In genomic region chr1:106815265-106815664, GRCm38 (mm10) we compare ENCODE assay signal across 20 mouse cellular contexts. TPM values are rescaled to one million over a fixed set of nuclear protein-coding genes. Genes with fewer than 3 reads are reported as not detected.
DNase-seq lines count a peak whose midpoint lies in the region; ATAC-seq and TF ChIP-seq lines count a peak whose summit lies in the region.
"Had no signal": no experiment of that assay in that cellular context is flagged by ENCODE, and none has a peak within 500 bp of the region (broad histone marks: within the 10 kb centered on the region; RNA-seq: fewer than 3 reads in every experiment).

No protein-coding gene starts in this region.

- TF ChIP-seq POLR2A in CH12.LX (IDR thresholded peaks at IDR 0.05; ENCODE audit: low read depth, low read length), result no peak

- H3K4me3 ChIP-seq in CH12.LX (replicated peaks in 1 of 3; ENCODE audit: low read depth in 2 of 3, low read length in 2 of 3, poor library complexity in 1 of 3), result no peak overlapping the region
- H3K4me3 ChIP-seq: embryonic facial prominence, embryonic 12.5 days; forebrain, embryonic 15.5 days; heart, embryonic 13.5 days; hindbrain, embryonic 13.5 days had no signal

- DNase-seq in CH12.LX (ENCODE audit: extremely low read depth) (peak; percentile 14), MEL-GATA-1-ER (ENCODE audit: extremely low read depth, low read depth) (peak; percentile 79)
- peak; percentile 23 to 24 for DNase-seq in monocyte, adult 2 months (ENCODE audit: low read depth in 1 of 2, low spot score in 2 of 2)
- DNase-seq in thymus, adult 18-20 months, result no peak
- no peak for DNase-seq in gastrocnemius, postnatal 25 days
- no peak for DNase-seq in lung, postnatal 25 days (ENCODE audit: low spot score)
- no peak for DNase-seq in kidney, adult 11 months
- DNase-seq: adrenal gland, postnatal 14 days; cerebellum, adult 18-20 months; cerebellum, postnatal 10 days; gastrocnemius, postnatal 10 days; heart, postnatal 4 days had no signal

- TF ChIP-seq CTCF in CH12.LX (conservative IDR thresholded peaks at IDR 0.05 in 1 of 2, IDR thresholded peaks at IDR 0.05 in 1 of 2; ENCODE audit: low read depth in 2 of 2, low read length in 2 of 2), result no peak

- dilution Hi-C loops in CH12.LX (cut with MboI; ENCODE audit: extremely low pct_ligation_motif_present, extremely low pct_unique_long_range_greater_than_20kb, low sequenced_read_pairs), result no loop called here

- peak overlapping the region; percentile 29 for H3K4me2 ChIP-seq in CH12.LX (ENCODE audit: insufficient read depth, low read depth, poor library complexity, severe bottlenecking)
- H3K4me2 ChIP-seq: embryonic facial prominence, embryonic 12.5 days; forebrain, embryonic 15.5 days; heart, embryonic 13.5 days; hindbrain, embryonic 13.5 days had no signal

- no peak overlapping the region for H3K27ac ChIP-seq in CH12.LX (ENCODE audit: insufficient read depth, low read depth)
- H3K27ac ChIP-seq: embryonic facial prominence, embryonic 12.5 days; forebrain, embryonic 15.5 days; heart, embryonic 13.5 days; hindbrain, embryonic 13.5 days; hindbrain, postnatal 0 days had no signal

- no peak for TF ChIP-seq EP300 in CH12.LX (IDR thresholded peaks at IDR 0.05; ENCODE audit: low read length)

- in situ Hi-C loops in CH12.LX (cut with MboI; ENCODE audit: low pct_ligation_motif_present, low pct_unique_long_range_greater_than_20kb, low sequenced_read_pairs), result loop anchor here (10.0 kb wide), 1 partner anchor 70 kb away; no protein-coding TSS in a partner anchor

- H3K9me3 ChIP-seq in CH12.LX (replicated peaks; ENCODE audit: low read length), result no peaks in the 10 kb centered on the region
- H3K9me3 ChIP-seq: embryonic facial prominence, embryonic 12.5 days; forebrain, embryonic 15.5 days; heart, embryonic 13.5 days; hindbrain, embryonic 13.5 days had no signal

- peak; percentile 76 to 90 for ATAC-seq in hematopoietic stem cell, adult 5-6 weeks (replicated peaks in 1 of 2; ENCODE audit: insufficient read depth in 1 of 2, low FRiP score in 2 of 2, low TSS enrichment in 1 of 2, low read depth in 1 of 2, poor library complexity in 2 of 2, severe bottlenecking in 2 of 2)
- ATAC-seq: forebrain, embryonic 15.5 days; hindbrain, postnatal 0 days had no signal

- no peak for TF ChIP-seq RAD21 in CH12.LX (IDR thresholded peaks at IDR 0.05; ENCODE audit: low read depth, low read length)

- H3K36me3 ChIP-seq in CH12.LX (replicated peaks in 1 of 2; ENCODE audit: control insufficient read depth in 1 of 2, insufficient read depth in 1 of 2, low read length in 1 of 2), result no peaks in the 10 kb centered on the region
- H3K36me3 ChIP-seq: embryonic facial prominence, embryonic 12.5 days; forebrain, embryonic 15.5 days; heart, embryonic 13.5 days; hindbrain, embryonic 13.5 days had no signal

- H3K9ac ChIP-seq in CH12.LX (ENCODE audit: insufficient read depth, low read depth), result no peak overlapping the region
- H3K9ac ChIP-seq: embryonic facial prominence, embryonic 12.5 days; forebrain, embryonic 15.5 days; heart, embryonic 13.5 days; hindbrain, embryonic 13.5 days had no signal

- peaks cover 0 to 4% of the 10 kb centered on the region in 2 experiments; a peak in 1 of 4 replicates for H3K4me1 ChIP-seq in CH12.LX (ENCODE audit: control insufficient read depth in 1 of 2, insufficient read depth in 2 of 2)
- H3K4me1 ChIP-seq: embryonic facial prominence, embryonic 12.5 days; forebrain, embryonic 15.5 days; heart, embryonic 13.5 days; hindbrain, embryonic 13.5 days had no signal

- H3K27me3 ChIP-seq in CH12.LX (replicated peaks), result no peaks in the 10 kb centered on the region
- H3K27me3 ChIP-seq: embryonic facial prominence, embryonic 12.5 days; forebrain, embryonic 15.5 days; heart, embryonic 13.5 days; hindbrain, embryonic 13.5 days had no signal

- no peaks in the 10 kb centered on the region for H3K79me2 ChIP-seq in CH12.LX (replicated peaks; ENCODE audit: control insufficient read depth, extremely low read depth, insufficient read depth, poor library complexity, severe bottlenecking)

TF ChIP-seq in CH12.LX, 34 proteins besides CTCF, POLR2A, EP300 and RAD21:
- TF ChIP-seq IRF4 (IDR thresholded peaks at IDR 0.05; ENCODE audit: low read depth, low read length) (no peak), ETS1 (conservative IDR thresholded peaks at IDR 0.05; ENCODE audit: low read depth, low read length) (no peak), USF1 (IDR thresholded peaks at IDR 0.05; ENCODE audit: low read depth, low read length) (no peak), POLR2AphosphoS2 (IDR thresholded peaks at IDR 0.05; ENCODE audit: low read depth, low read length) (no peak), KAT2A (IDR thresholded peaks at IDR 0.05; ENCODE audit: insufficient replicate concordance, low read length) (no peak)

RNA-seq across cellular contexts. Expression of gene Vps4b, which starts 18.7 kb away (rescaled TPM):
- total RNA-seq in CH12.LX (2012; rRNA removed) (42.0 and 48.5 TPM in 2 replicates), CH12.LX (2014; rRNA removed) (51.4 and 56.3 TPM in 2 replicates)
- polyA plus RNA-seq in CH12.LX (2012; ENCODE audit: insufficient read length, low read depth), result 92.0 and 101 TPM in 2 replicates
- total RNA-seq in hematopoietic stem cell, adult 5-6 weeks (2017), result 126 and 147 TPM in 2 replicates
- 10 to 100 TPM; 16.7 to 20.1 TPM for total RNA-seq in gastrocnemius, postnatal 25 days (2021)

RNA-seq across cellular contexts. Expression of gene Serpinb5, which starts 45.7 kb away (rescaled TPM):
- total RNA-seq in CH12.LX (2012; rRNA removed) (not detected in 2 replicates), CH12.LX (2014; rRNA removed) (not detected in 2 replicates)
- polyA plus RNA-seq in CH12.LX (2012; ENCODE audit: insufficient read length, low read depth), result not detected in 2 replicates
- not detected in 2 replicates for total RNA-seq in hematopoietic stem cell, adult 5-6 weeks (2017)
- total RNA-seq in gastrocnemius, postnatal 25 days (2021), result not detected
- total RNA-seq: adrenal gland, postnatal 14 days; gastrocnemius, postnatal 10 days; heart, postnatal 4 days had no signal
- polyA plus RNA-seq: forebrain, embryonic 11.5 days; forebrain, embryonic 15.5 days; heart, embryonic 13.5 days; heart, postnatal 0 days; hindbrain, embryonic 13.5 days had no signal

RNA-seq across cellular contexts. Expression of gene Kdsr, which starts 55.7 kb away (rescaled TPM):
- 4.7 and 6.4 TPM in 2 replicates for total RNA-seq in CH12.LX (2012; rRNA removed)
- 3.3 and 3.8 TPM in 2 replicates for total RNA-seq in CH12.LX (2014; rRNA removed)
- polyA plus RNA-seq in CH12.LX (2012; ENCODE audit: insufficient read length, low read depth), result 6.3 and 8.5 TPM in 2 replicates
- 30.3 and 69.4 TPM in 2 replicates for total RNA-seq in hematopoietic stem cell, adult 5-6 weeks (2017)
- 1 to 10 TPM; 3.7 to 4.8 TPM for total RNA-seq in gastrocnemius, postnatal 25 days (2021)

Comparison
In these comparisons a context has a peak if more than half of its experiments do, and no peak if none do; other contexts are left out.
1. DNase-seq: peak in CH12.LX (single experiment), MEL-GATA-1-ER (single experiment) and monocyte, adult 2 months (2 of 2); none in thymus, adult 18-20 months (0 of 2), gastrocnemius, postnatal 25 days (single experiment), lung, postnatal 25 days (single experiment) and kidney, adult 11 months (single experiment).